Mouse (Mus musculus) embryonic facial prominence, embryonic 15.5 days (tissue): Measurements from ENCODE around the gene Stard3. TPM values are rescaled to one million over a fixed set of nuclear protein-coding genes. Genes with fewer than 3 reads are reported as not detected.
A peak's percentile ranks its signal among the peaks of the same experiment; 100 is the strongest.

Experiments used
- ATAC-seq: fragments of 200-750 bp; cut with Nextera tagmentation; 2 replicates; pipeline ENCODE4 v1.8.0; 2017; ENCODE audit warnings: low read depth, moderate TSS enrichment; ENCODE audit not compliant: insufficient number of reproducible peaks, low FRiP score, low TSS enrichment
- H3K27ac ChIP-seq: fragments of 300-500 bp; sonication (generic); replicated peaks from 2 replicates; pipeline ENCODE4 v1.5.1; 2015; ENCODE audit warnings: mild to moderate bottlenecking, inconsistent platforms
- H3K27me3 ChIP-seq: fragments of 300-500 bp; sonication (generic); 2 replicates; pipeline ENCODE4 v1.6.1; 2015; ENCODE audit warnings: inconsistent platforms
- H3K36me3 ChIP-seq: fragments of 300-500 bp; sonication (generic); 2 replicates; pipeline ENCODE4 v1.6.1; 2015; ENCODE audit warnings: mild to moderate bottlenecking, inconsistent platforms
- H3K4me1 ChIP-seq: fragments of 300-500 bp; sonication (generic); 2 replicates; pipeline ENCODE4 v1.6.1; 2015; ENCODE audit warnings: inconsistent platforms
- H3K4me2 ChIP-seq: fragments of 300-500 bp; sonication (generic); replicated peaks from 2 replicates; pipeline ENCODE4 v1.6.1; 2015; ENCODE audit warnings: mild to moderate bottlenecking, inconsistent platforms
- H3K4me3 ChIP-seq: fragments of 300-500 bp; sonication (generic); replicated peaks from 2 replicates; pipeline ENCODE4 v1.5.1; 2015; ENCODE audit warnings: mild to moderate bottlenecking, inconsistent platforms
- H3K9ac ChIP-seq: fragments of 300-500 bp; sonication (generic); 2 replicates; pipeline ENCODE4 v1.6.1; 2015; ENCODE audit warnings: inconsistent platforms
- H3K9me3 ChIP-seq: fragments of 300-500 bp; sonication (generic); replicated peaks from 2 replicates; pipeline ENCODE4 v1.6.1; 2016; ENCODE audit warnings: inconsistent platforms
- WGBS: fragments of 180-500 bp; shearing (Covaris S2); methylation state at CpG from one replicate; pipeline ENCODE4 v1.1.7; 2015; 5-methylcytosine and 5-hydroxymethylcytosine counted together
- polyA plus RNA-seq: library from polyadenylated mRNA; unstranded; fragments of >200 nt; fragmentation: Nextera tagmentation; extraction: Ambion mirVana; gene quantifications from 2 replicates; pipeline ENCODE4 v1.2.1, GENCODE M21; 2015

Gene Stard3
- polyA plus RNA-seq, 1 experiment from 2014 or later = 41.0 TPM

DNA sequence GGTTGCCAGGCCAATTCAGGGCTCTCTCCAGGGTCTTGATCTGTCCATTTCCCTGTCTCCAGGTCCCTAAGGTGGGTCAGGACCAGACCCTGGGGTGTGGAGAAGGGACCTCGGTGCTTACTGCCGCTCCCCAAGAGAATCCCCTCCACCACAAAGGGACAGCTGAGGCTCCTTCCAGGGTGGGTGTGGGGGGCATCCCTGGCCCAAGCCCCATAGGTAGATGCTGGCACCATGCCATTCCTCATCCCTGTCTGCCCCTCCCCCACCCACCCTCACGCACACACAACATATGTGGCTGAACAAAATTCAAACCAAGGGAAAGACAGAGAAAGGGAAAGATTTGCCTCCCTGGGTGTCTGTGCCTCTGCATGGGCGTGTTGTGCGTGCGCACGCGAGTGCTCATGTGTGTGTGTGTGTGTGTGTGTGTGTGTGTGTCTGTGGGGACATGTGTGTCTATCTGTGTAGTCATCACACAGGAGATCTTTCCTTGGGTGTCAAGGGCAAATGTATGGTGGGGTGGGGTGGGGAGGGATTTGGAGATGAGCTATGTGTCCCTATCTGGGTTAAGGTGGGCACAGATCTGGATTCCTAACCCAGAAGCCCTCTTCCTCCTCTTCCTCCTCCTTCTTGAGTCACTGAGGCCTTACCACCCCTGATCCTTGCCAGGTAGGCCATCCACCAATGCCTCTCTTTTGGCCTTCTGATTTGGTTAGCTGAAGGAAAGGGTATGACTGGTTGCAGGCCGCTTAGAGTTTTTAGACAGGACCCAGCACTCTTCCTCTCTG lies 28.0 kb upstream of the Stard3 start:
- 30% methylated on average over 9 of the region's 9 CpGs for WGBS
- no peak for ATAC-seq
- H3K27me3 ChIP-seq = peaks cover 100% of the 10 kb centered on the region
- no peak overlapping the region for H3K27ac ChIP-seq
- H3K4me2 ChIP-seq = no peak overlapping the region
- H3K36me3 ChIP-seq = no peaks in the 10 kb centered on the region
- no peaks in the 10 kb centered on the region for H3K9me3 ChIP-seq
- H3K4me1 ChIP-seq = peaks cover 32% of the 10 kb centered on the region
- no peak overlapping the region for H3K4me3 ChIP-seq
- H3K9ac ChIP-seq = no peak overlapping the region

DNA sequence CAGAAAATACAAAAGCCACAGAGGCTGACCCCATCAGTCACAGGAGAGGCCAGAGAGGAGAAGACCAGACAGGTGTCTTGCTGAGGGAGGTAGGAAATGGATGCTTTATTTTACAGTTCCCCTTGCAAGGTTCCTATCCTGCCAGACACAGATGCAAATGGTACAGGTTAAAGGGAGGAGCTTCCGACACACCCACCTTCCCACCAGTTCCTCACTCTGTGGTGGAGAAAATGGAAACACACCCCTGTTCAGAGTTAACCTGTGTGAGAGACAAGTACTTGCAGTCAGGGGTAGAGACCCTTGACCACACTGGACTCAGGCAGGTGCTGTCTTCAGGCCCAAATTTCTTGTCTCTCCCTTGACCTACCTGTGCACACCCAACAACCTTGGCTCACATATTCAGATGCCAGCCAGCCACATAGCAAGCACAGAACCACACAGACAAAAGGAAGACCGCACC lies 27.4 kb upstream of the Stard3 start:
- peaks cover 35% of the 10 kb centered on the region for H3K4me1 ChIP-seq
- H3K4me3 ChIP-seq = no peak overlapping the region
- H3K9me3 ChIP-seq = no peaks in the 10 kb centered on the region
- H3K36me3 ChIP-seq = no peaks in the 10 kb centered on the region
- peaks cover 100% of the 10 kb centered on the region for H3K27me3 ChIP-seq
- no peak overlapping the region for H3K27ac ChIP-seq
- H3K9ac ChIP-seq = no peak overlapping the region
- H3K4me2 ChIP-seq = no peak overlapping the region
- ATAC-seq = no peak
- WGBS = 52% methylated on average over 2 of the region's 2 CpGs

DNA sequence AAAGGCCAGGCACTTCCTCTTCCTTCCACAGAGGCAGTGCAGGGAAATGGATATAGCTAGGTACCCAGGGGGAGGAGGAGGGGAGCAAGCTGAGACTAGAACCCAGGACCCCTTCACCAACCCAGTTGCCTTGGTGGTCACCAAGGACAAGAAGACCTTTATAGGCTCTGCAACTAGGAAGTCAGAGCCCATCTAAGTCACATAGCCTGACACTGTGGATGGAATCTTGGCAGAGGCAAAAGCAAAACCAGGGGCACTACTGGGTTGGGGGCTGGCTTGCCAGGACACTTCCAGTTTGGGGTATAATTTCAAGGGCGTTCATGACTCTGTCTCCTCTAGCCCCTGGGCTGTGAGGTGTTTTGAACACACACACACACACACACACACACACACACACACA lies 26.8 kb upstream of the Stard3 start:
- Histone ChIP-seq H3K4me3 (no peak overlapping the region), H3K9me3 (no peaks in the 10 kb centered on the region), H3K4me1 (peaks cover 35% of the 10 kb centered on the region), H3K36me3 (no peaks in the 10 kb centered on the region), H3K9ac (no peak overlapping the region), H3K27ac (no peak overlapping the region), H3K27me3 (peaks cover 100% of the 10 kb centered on the region), H3K4me2 (no peak overlapping the region)
- ATAC-seq = no peak
- WGBS = 78% methylated on average over 1 of the region's 1 CpGs

DNA sequence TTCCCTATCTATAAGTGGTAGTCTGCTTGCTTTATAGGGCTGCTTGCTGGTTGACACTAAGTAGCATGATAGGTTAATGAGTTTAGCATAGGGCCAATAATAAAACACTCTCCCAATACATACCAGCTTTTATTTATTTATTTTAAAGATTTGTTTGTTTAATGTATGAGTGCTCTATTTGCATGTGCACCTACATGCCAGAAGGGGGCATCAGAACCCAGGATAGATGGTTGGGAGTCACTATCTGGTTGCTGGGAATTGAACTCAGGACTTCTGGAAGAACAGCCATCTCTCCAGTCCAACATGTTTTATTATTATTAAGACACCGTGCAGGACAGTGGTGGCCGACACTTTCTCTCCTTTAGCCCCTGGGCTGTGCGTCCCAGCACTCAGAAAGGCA lies 26.0 kb upstream of the Stard3 start:
- no peak for ATAC-seq
- Histone ChIP-seq H3K4me3 (no peak overlapping the region), H3K36me3 (no peaks in the 10 kb centered on the region), H3K4me1 (peaks cover 28% of the 10 kb centered on the region), H3K27ac (no peak overlapping the region), H3K9ac (no peak overlapping the region), H3K27me3 (peaks cover 100% of the 10 kb centered on the region), H3K4me2 (no peak overlapping the region), H3K9me3 (no peaks in the 10 kb centered on the region)
- 84% methylated on average over 3 of the region's 3 CpGs for WGBS

DNA sequence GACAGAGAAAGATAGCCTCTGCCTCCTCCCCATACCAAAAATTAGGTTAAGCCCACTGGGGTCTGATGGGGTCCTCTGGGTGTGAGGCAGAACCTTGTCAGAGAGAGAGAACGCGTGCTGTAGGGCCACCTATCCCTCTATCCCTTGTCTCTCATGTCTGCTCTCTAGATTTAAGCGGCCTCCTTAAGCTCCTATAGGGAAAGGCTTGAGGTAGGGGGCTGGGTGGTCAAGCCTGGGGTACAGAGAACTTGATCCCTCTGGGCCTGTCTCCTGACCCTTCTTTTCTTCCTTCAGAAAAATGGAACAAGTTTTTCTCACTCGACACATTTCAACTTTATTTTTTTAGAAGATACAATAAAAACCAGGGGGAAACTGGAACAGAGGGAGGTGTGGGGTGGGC lies 25.3 kb upstream of the Stard3 start:
- no peak overlapping the region for H3K27ac ChIP-seq
- WGBS = 65% methylated on average over 4 of the region's 4 CpGs
- no peaks in the 10 kb centered on the region for H3K36me3 ChIP-seq
- H3K4me1 ChIP-seq = peaks cover 22% of the 10 kb centered on the region
- peaks cover 100% of the 10 kb centered on the region for H3K27me3 ChIP-seq
- no peak for ATAC-seq
- no peaks in the 10 kb centered on the region for H3K9me3 ChIP-seq
- H3K4me2 ChIP-seq = no peak overlapping the region
- H3K9ac ChIP-seq = no peak overlapping the region
- no peak overlapping the region for H3K4me3 ChIP-seq

DNA sequence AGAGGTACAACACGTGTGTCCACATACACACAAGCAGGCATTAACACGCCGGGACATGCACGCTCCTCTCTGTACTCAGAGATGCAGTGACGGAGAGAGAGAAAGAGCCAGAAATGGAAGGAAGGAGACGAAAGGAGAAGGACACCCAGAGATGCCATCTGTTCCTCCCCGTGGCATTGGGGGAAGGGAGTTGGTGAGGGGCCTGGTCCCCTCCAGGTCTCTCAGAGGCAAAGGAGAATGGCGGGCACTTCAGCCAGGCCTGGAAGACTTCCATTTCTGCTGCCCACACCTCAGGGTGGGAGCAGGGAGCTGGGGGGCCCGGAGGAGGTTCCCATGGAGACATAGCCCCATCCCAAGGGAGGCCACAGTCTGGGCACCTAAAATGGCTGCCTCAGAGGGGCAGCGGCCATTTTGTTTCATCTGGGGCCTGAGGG lies 24.9 kb upstream of the Stard3 start:
- no peak overlapping the region for H3K4me3 ChIP-seq
- H3K27me3 ChIP-seq = peaks cover 100% of the 10 kb centered on the region
- H3K27ac ChIP-seq = no peak overlapping the region
- peaks cover 19% of the 10 kb centered on the region for H3K4me1 ChIP-seq
- no peak overlapping the region for H3K4me2 ChIP-seq
- H3K36me3 ChIP-seq = no peaks in the 10 kb centered on the region
- no peak for ATAC-seq
- WGBS = 60% methylated on average over 10 of the region's 10 CpGs
- no peaks in the 10 kb centered on the region for H3K9me3 ChIP-seq
- H3K9ac ChIP-seq = no peak overlapping the region

DNA sequence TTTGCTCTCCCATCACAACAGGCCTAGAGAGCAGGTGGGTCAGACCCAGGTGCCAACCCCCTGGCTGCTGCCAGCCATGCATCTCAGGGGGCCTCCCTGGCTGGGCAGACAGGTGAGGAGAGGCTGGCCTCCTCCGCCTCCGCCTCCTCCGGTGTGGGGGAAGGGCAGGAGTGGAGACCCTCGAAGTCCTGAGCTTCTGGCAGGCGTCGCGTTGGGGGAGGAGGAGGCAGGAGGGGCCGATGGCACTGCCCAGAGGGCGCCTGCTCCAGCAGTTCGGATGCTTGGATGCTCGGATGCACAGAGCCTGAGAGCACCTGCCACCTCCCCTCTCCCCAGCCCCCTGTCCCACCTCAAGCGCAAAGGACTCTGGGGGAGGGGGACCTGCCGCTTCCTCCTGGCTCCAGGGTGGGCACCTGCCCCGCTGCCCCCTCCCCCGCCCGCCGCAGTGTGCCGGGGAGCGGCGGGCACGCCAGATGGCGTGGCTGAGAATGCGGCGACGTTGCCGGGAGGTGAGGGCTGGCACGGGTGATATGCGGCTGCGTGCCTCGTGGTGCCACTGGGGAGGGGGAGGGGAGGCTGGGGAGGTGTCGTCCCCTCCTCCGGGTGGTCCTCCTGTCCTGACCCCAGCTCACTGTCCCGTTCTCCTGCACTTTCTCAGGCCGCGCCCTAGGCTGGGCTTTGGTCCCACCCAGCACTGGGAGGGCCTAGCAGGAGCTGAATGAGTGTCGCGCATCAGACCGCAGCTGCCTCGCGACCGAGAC lies 24.0 kb upstream of the Stard3 start:
- H3K4me3 ChIP-seq = peak overlapping the region; percentile 20; the same call in 1 of the 2 replicates
- WGBS = 3% methylated on average over 37 of the region's 41 CpGs
- H3K27me3 ChIP-seq = peaks cover 100% of the 10 kb centered on the region
- no peaks in the 10 kb centered on the region for H3K36me3 ChIP-seq
- H3K9me3 ChIP-seq = no peaks in the 10 kb centered on the region
- no peak overlapping the region for H3K27ac ChIP-seq
- peaks cover 21% of the 10 kb centered on the region for H3K4me1 ChIP-seq
- H3K4me2 ChIP-seq = peak overlapping the region; percentile 15
- no peak for ATAC-seq
- no peak overlapping the region for H3K9ac ChIP-seq

DNA sequence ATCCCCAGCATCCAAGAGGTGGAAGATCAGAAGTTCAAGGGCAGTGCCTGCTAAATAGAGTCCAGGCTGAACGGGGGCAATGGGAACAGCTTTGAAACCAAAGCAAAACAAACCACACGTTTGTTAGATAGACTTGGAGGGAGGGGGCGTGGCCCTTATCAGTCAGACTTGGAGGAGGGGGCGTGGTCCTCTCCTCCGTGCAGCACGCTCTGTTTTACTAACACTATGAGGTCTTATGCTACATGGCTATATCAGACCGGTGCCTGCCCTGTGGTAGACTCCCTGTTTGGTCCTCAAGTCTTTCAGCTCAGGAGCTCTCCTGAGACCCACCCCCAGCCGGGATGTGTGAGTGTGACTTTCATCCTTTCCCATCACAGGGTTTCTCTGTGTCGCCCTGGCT lies 22.9 kb upstream of the Stard3 start:
- no peak for ATAC-seq
- Histone ChIP-seq H3K4me2 (no peak overlapping the region), H3K4me1 (peaks cover 28% of the 10 kb centered on the region), H3K27me3 (peaks cover 100% of the 10 kb centered on the region), H3K9me3 (no peaks in the 10 kb centered on the region), H3K4me3 (no peak overlapping the region), H3K36me3 (no peaks in the 10 kb centered on the region), H3K9ac (no peak overlapping the region), H3K27ac (no peak overlapping the region)
- WGBS = 8% methylated on average over 9 of the region's 9 CpGs

DNA sequence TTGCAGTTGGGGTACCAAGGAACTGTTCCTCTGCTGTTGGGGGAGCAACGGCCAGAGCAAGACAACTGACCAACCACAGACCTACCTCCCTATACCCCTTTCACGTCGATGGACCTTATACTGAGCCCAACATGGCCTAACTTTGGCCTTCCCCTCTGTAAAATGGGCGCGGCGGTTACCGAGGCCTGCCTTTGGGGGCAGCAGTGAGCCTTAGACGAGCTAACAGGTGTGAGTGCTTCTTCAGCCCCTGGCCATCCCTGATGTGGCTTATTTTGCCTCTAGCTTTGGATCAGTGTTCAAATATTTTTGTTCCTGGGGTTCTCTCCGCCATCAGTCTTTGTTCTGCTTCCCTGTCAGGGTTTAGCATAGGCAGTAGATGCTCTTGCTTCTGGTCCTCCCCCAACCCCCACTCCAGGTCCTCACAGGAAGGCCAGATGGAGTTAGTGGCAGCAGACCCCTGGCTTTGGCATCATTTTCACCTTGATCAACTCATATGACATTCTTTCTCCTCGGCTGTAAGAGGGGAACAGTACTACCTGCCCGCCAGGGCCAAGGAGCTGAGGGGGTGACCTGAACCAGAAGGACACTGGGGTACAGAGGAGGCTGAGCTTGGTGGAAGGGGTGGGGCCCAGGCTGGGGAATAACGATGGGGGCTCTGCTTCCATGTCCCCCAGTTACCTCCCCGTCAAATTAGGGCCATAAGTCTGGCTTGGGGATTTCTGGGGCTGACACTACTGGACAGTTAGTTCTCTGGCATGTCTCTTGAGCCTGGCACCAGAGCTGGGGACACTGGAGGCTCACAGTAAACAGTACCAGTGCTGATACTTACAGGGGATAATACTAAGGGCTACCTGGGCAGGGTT lies 21.7 kb upstream of the Stard3 start:
- H3K9ac ChIP-seq = no peak overlapping the region
- H3K4me2 ChIP-seq = no peak overlapping the region
- 17% methylated on average over 13 of the region's 13 CpGs for WGBS
- ATAC-seq = no peak
- H3K27ac ChIP-seq = no peak overlapping the region
- no peak overlapping the region for H3K4me3 ChIP-seq
- no peaks in the 10 kb centered on the region for H3K36me3 ChIP-seq
- peaks cover 97% of the 10 kb centered on the region for H3K27me3 ChIP-seq
- peaks cover 28% of the 10 kb centered on the region for H3K4me1 ChIP-seq
- no peaks in the 10 kb centered on the region for H3K9me3 ChIP-seq

DNA sequence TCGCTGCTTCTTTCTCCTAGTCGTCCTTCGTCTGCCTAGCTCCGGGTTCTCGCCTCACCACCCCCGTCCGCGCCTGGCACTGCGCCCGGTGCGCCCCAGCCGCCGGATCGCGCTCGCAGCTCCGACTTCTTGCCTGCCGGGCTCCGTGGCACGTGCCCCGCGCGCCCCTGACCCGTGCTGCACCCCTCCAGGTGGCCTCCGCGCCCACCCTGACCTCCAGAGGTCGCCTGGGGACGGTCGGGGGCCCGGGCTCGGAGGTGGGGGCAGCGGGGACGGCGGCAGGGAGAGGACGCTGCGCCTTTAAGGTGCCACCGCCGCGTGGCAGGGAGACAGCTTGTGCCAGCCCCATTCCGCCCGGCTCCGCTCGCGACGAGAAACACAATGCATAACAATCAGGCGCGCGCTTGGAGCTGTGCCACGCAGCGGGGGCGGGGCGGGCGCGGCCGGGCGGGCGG lies 19.6 kb upstream of the Stard3 start:
- ATAC-seq = no peak
- Histone ChIP-seq H3K36me3 (no peaks in the 10 kb centered on the region), H3K27me3 (peaks cover 85% of the 10 kb centered on the region), H3K9me3 (no peaks in the 10 kb centered on the region), H3K4me1 (peaks cover 43% of the 10 kb centered on the region), H3K27ac (no peak overlapping the region), H3K4me2 (peak overlapping the region; percentile 98), H3K4me3 (peak overlapping the region; percentile 54), H3K9ac (peak overlapping the region; percentile 44)
- WGBS = under 1% methylated on average over 42 of the region's 57 CpGs

DNA sequence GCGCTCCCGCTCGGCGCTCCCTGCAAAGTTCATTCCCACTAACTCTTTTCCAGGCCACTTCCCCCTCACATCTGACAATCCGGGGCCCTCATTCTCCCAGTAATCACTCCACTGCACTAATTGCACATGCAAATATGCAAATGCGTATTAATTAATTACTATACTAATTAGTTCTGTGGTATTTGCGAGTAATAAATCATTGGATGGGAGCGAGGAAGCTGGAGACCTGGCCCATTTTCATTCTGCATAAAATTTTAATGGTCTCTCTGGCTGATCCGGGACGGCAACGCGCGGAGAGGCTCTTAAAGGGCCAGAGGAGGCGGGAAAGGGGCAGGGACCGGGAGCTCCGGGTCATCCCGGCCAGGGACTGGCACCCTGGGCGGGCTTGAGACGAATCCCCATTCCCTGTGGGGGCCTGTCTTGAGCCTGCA lies 19.1 kb upstream of the Stard3 start:
- H3K4me2 ChIP-seq = peak overlapping the region; percentile 98
- H3K4me3 ChIP-seq = peak overlapping the region; percentile 54
- ATAC-seq = no peak
- peaks cover 85% of the 10 kb centered on the region for H3K27me3 ChIP-seq
- under 1% methylated on average over 19 of the region's 19 CpGs for WGBS
- peaks cover 42% of the 10 kb centered on the region for H3K4me1 ChIP-seq
- no peak overlapping the region for H3K27ac ChIP-seq
- no peaks in the 10 kb centered on the region for H3K9me3 ChIP-seq
- no peaks in the 10 kb centered on the region for H3K36me3 ChIP-seq
- peak overlapping the region; percentile 44 for H3K9ac ChIP-seq
